Mouse (Mus musculus) T-helper 1 cell (primary cell): ENCODE results near the gene Stmn1.

Source experiments
- in situ Hi-C: fragments of 300-600 bp; cut with MboI, MseI; formaldehyde crosslinking; loops from one replicate; pipeline ENCODE4 v1.15.1; 2025; ENCODE audit warnings: high pct_unique_total_duplicates

Gene Stmn1

GRCm38 (mm10) chr4:134468215-134468575 lies at the start of gene Stmn1:
Stmn1 (plus strand) TSS chr4:134468320.
- in situ Hi-C loops: loop anchor here (5.0 kb wide), 1 partner anchor 66 kb away; no protein-coding TSS in a partner anchor

DNA sequence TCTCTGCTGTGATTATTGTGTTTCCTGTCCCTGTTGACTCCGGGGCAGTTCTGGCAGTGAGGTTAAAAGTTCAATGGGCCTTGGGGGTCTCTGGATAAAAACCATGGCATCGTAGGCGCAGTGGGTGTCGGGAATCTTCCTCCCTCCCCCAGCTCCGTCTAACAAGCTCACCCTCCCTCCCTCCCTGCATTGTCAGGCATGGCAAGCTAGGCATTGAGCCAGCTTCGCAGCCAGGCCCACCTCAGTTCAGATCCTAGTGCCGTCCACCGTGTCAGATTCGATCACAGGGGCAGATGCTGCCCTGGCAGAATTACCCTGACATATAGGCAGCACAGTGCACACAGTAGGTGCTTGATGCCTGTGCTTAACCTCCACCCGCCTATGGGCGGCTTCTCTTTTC lies 46.1 kb upstream of the Stmn1 start:
- in situ Hi-C loops: no loop called here

GRCm38 (mm10) chr4:134423949-134424348 lies 44.2 kb upstream of the Stmn1 start:
- in situ Hi-C loops: no loop called here

DNA sequence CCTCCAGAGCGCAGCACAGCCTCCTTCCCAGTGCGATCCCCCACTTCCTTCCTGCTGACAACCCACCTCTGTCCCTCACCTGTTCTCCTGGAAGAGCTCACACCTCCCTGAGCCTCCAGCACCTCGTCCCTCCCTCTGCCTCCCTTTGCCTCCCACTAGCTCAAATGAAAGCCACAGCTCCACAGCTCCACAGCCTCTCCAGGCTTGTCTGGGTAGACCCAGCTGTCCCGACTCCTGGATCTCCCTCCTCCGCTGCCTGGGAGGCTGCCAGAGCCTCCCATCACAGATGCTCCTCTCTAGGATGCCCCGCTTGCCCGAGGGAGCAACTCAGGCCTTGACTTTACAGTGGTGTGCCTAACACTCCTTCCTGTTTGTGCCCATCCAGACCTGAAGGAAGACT lies 43.0 kb upstream of the Stmn1 start:
- in situ Hi-C loops: no loop called here

GRCm38 (mm10) chr4:134430381-134431004 lies 37.6 kb upstream of the Stmn1 start:
- in situ Hi-C loops: no loop called here

DNA sequence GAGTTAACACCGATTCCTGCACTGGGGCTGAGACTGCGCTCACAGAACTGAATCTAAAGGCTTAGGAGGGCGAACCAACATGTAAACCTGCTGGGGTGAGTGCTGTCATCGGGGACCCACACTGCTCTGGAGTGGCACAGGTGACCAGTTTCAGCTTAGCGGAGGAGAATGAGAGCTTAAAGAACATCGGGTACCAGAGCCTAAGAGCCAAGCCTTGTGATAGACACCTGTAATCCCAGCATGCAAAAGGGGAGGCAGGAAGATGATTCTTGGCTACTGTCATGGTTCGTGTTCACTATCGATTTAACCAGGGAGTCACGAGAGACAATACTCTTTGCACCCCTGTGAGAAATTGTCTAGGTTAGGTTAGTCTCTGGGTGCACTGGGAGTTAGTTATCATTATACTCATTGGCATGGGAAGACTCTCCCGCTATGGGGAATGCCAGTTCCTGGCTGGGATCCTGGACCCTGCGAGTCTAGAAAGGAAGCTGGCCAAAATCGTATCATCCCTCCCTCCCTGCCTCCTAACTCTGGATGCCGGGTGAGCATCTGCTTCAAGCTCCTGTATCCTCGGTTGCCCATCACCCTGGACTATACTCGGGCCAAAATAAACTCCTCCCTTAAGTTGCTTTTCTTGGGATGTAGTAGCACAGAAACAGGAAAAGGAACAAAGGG lies 35.3 kb upstream of the Stmn1 start:
- in situ Hi-C loops: no loop called here

GRCm38 (mm10) chr4:134436185-134436584 lies 31.9 kb upstream of the Stmn1 start:
- in situ Hi-C loops: no loop called here

DNA sequence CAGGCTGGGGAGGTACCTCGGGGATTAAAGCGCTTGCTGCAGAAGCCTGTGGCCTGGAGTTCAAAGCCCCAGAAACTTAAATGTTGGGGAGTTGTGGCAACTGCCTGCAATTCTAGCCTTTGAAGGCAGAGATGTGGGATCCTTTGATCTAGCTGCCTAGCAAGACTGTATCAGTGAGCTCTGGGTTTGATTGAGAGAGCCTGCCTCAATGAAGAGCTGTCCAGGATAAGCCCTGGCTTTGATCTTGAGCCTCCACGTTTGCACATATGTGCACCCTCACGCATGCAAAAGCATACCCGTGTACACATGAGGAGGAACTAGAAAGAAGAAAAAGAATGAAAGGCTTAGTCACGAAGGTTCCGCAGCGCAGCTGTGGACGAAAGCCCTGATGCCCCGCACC lies 31.5 kb upstream of the Stmn1 start:
- in situ Hi-C loops: no loop called here

DNA sequence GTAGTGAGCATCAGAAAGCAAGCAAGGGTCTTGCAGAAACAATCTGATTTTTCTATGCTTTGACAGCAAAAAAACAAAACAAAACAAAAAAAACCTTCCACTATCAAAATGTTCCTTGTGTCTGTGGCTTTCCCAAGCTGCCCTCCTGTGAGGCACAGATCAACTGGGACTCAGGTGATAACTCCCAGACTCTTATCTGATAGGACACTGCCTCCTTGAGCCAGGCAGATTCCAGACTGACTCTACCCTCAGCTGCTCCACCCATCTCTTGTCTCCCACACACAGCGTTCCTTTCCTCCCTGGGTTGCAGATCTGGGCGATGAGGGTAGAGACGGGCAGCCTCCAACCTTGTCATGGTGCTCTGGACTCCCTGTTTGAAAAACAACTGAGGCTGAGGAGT lies 29.0 kb upstream of the Stmn1 start:
- in situ Hi-C loops: no loop called here

- in situ Hi-C loops: no loop called here
Measured at GRCm38 (mm10) chr4:134439919-134440318, 28.2 kb upstream of the Stmn1 start.

DNA sequence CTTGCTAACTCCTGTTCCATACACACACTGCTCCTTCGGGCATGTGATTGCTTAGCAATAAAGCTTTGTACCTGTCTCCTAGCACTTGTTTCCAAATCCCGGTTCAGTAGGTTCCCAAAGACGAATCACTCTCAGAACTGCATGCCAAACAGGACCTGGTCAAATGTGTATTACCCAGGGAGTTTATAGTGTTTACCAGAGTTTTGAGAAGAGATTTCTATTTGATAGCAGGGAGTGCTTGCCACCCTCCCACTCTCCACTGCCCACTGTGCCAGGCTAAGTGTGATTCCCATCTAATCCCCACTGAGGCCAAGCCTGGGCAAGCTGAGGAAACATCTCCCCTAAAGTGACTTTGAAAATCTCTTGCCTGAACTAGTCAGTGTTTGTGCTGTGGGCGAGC lies 25.9 kb upstream of the Stmn1 start:
- in situ Hi-C loops: no loop called here

GRCm38 (mm10) chr4:134443589-134443988 lies 24.5 kb upstream of the Stmn1 start:
- in situ Hi-C loops: no loop called here

DNA sequence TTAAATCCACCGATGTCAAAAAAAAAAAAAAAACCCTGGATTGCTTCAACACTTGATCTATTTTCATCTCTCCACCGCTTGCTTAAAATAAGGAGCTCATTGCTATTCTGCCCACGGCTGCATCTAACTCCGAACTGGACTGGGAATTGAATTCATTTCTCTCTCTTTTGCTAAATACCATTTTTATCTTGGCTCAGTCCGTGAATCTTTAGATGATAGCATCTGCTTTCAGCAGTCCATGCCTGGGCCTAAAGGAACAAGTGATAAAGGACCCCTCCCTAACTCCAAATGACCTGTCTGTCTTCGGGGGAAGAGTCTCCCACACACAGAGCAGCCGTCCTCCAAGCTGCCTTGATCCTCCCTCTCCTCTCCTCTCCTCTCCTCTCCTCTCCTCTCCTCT lies 23.2 kb upstream of the Stmn1 start:
- in situ Hi-C loops: no loop called here

GRCm38 (mm10) chr4:134445489-134445888 lies 22.6 kb upstream of the Stmn1 start:
- in situ Hi-C loops: no loop called here

DNA sequence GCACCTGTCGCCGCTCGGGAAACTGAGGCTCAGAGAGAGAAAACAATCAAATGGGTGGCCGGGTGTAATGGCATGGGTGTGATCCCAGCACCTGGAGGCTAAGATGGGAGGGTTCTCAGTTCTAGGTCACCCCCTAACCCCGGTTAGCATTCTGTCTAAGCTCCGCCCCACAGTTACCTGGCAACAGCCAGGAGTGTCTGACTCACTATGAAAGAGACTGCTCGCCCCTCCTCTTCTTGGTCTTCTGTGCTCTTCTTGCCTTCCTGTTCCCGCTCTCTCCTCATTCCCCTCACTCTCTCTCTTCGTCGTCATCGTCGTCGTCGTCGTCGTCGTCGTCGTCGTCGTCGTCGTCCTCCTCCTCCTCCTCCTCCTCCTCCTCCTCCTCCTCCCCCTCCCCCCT lies 20.2 kb upstream of the Stmn1 start:
- in situ Hi-C loops: no loop called here

DNA sequence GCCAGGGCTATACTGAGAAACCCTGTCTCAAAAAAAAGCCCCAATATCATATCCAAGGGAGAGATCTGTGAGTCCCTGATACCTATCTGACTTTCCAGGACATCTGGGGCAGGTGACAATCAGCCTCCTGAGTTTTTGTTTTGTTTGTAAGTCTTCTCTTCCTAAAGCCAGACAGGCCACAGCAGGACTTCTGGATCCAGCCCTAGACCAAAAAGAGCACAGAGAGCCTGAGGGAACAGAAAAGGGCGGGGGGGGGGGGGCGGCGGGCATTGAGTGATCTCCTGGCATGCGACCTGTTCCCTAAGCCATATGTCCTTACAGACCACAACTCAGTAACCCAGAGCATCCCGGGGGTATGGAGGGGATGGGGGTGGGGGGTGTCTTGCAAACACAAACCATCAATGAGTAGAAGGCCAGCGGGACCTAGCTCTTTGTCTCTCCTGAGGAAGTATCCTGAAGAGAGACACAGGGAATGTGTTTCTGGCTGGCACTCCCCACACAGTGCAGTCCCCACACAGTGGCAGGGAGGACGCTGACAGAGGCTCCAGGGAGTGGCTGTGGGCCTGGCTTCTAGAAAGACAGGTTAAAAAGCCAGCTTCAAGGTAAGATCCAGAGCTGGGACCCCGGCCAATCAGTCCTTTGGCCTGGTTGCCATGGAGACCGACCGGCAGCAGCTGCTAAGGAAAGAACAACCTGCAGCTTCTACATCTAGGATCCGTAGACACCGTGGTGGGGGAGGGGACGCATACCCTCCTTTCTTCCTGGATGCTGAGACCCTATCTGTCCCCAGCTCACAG lies 18.3 kb upstream of the Stmn1 start:
- in situ Hi-C loops: no loop called here

DNA sequence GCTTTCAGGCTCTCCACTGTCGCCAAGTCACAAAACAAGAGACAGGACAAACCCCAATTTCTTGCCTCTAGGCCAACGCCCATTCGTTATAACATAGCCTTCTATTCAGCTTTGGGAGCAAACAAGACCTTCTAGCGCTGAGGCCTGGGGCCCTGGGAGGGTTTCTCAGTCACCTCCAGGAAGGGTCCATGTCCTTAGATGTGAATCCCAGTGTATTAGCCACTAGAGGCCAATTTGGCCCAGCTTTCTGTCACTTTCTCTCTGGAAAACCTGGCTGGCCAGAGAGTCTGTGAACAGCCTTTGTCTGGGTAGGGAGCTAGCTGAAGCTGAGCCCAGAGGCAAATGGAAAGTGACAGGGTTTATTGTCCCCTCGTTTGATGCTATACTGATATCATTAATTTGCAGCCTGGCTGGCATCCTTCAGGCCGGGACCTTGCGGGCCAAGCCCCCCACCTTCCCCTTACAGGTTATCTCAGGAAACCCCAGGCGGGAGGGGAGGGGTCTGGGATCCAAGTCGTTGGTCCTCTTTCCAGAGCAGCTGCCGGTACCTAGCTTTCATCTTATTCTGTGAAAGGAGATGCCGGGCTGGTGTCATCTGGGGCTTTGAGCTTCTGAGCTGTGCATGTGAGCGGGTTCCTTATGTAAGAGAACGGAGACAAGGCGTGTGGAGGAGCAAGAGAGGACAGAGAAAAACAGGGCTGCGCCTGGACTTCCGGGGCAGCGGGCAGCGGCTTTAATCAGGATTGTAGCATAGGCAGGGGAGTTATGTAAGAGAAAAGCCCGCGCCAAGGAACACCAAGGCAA lies 17.5 kb upstream of the Stmn1 start:
- in situ Hi-C loops: no loop called here

DNA sequence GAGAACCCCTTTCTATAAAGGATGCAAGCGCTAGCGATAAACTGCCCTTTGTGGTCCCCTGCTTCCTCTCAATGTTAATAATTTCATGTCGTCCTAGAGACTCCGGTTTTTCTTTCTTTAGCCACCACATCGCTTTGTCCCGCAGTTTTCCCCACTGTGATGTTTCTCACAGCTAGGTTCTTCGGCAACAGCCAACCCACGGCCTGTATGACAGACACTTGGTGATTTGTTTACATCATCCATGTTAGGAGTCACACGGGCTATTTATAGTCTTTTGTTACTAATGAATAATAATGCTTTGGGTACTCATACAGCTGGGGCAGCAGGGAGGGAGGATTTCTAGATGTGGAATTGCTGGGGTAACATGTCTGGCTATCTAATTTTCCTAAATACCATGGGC lies 16.6 kb upstream of the Stmn1 start:
- in situ Hi-C loops: no loop called here

DNA sequence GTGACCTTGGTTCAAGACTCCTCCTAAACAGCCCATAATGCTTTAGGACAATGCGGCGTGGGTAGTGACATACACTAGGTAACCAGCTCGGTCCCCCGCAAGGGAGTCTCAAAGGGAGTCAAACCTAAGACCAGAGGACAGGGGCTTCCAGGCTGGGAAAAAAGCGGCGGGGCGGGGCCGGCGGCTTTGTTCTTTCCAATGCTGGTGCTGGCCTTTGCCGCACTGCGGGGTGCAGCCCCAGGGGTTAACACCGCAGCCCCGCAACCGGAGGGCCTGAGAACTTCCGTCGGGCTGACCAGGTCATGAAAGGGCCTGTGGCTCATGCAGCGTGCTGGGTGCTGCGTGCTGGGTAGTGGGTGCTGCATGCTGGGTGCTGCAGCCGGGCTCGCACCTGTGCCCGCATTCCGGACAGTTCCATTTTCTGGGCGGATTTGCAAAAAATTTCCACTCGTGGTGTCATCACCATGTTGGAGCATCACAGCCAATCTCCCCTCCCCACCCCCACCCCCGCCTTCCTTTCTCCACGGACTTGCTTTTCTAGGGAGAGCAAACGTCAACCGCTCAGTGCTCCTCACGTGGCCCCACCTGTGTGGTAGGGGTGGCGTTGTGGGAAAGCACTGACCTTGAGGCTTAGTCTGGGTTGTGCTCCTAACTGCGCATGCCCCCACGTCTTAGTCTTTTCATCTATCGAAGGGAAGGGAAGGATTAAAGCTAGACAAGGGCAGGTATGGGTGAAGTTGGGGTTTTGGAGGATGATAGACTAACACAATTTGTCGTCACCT lies 14.3 kb upstream of the Stmn1 start:
- in situ Hi-C loops: no loop called here

DNA sequence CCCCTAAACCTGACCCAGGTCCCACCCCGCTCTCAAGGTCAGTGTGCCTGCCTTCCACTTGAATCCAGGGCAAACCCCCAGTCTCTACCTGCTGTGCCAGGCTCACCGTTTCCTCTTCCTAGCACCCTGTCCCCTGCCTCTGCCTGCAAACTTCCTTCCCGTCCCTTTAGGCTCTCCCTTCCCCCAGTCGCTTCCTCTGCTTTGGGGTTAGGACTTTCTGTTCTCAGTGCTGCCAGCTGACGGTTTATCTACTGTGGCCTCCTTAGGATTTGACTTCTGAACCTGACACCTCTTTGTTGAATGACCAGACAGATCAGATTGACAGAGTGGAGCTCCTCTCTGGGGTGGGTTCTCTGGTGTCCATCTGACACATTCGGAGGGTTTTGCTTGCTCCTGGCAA lies 12.8 kb upstream of the Stmn1 start:
- in situ Hi-C loops: no loop called here

DNA sequence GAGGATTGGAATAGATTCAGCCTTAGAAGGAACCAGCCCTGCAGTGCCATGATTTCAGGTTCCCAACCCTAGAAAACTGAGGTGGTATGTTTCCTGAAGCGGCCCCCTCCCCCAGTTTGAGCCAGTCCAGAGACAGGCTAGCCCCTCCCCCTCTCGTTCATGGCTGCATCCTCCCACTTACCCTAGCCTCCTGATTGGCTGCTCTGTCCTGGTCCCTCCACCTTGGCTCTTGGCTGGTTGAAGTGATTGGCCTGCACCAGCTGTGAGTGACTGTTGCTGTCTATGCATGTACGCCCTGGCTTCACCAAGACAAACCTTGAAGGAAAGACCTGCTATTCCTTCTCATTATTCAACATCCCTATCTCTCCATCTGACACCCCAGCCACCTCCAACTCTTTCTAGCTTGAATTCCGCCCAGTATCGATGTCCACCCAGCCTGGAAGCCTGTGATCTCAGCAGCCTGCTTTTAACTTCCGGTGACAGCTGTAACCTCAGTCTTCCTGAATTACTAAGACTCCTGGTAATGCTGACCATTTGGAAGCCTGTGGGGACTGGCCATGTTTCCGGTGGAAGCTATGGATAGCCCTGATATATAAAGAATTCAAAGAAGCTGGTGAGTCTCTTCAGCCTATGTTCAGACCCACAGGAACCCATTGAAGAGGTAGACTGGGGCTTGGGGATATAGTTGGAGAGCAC lies 10.8 kb upstream of the Stmn1 start:
- in situ Hi-C loops: no loop called here
